Mouse (Mus musculus) lung, adult 2 months (tissue): ENCODE measurements around the gene Olfr224. TPM values are rescaled to one million over a fixed set of nuclear protein-coding genes. Genes with fewer than 3 reads are reported as not detected.

ENCODE experiments used
- DNase-seq: peaks from one replicate; pipeline ENCODE4 v3.0.0; 2022
- H3K4me1 ChIP-seq: fragments of 200-500 bp; 2 replicates; pipeline ENCODE4 v1.6.1; 2011; ENCODE audit warnings: low read length; ENCODE audit not compliant: control insufficient read depth, insufficient read depth
- H3K4me3 ChIP-seq: fragments of 200-500 bp; replicated peaks from 2 replicates; pipeline ENCODE3; 2011; ENCODE audit warnings: low read depth, mild to moderate bottlenecking, control low read depth, low read length; ENCODE audit errors: extremely low read depth
- CTCF ChIP-seq: fragments of 200-500 bp; IDR thresholded peaks from 2 replicates; pipeline ENCODE4 v1.5.1; 2011; ENCODE audit warnings: mild to moderate bottlenecking, low read length, control low read depth; ENCODE audit not compliant: insufficient read depth
- POLR2A ChIP-seq: fragments of 200-500 bp; IDR thresholded peaks from 2 replicates; pipeline ENCODE4 v1.6.1; 2011; ENCODE audit warnings: low read depth, mild to moderate bottlenecking, control low read depth, low read length, borderline replicate concordance; ENCODE audit errors: extremely low read depth
- WGBS: fragments of 180-500 bp; shearing (Covaris S2); methylation state at CpG from one replicate; pipeline ENCODE4 v1.1.7; 2018; 5-methylcytosine and 5-hydroxymethylcytosine counted together
- polyA plus RNA-seq: library from polyadenylated mRNA; depleted of rRNA; stranded (reverse); fragments of >200 nt; gene quantifications from 2 replicates; pipeline ENCODE4 v1.2.3, GENCODE M21; 2012; rRNA removed

Gene Olfr224
- polyA plus RNA-seq = 0.07 TPM in 1 of 2 replicates, not detected in the other

- Histone ChIP-seq H3K4me1 (no peaks in the 10 kb centered on the region), H3K4me3 (no peak within 1 kb of the TSS)
- no peak for TF ChIP-seq CTCF
- no peak for TF ChIP-seq POLR2A
- no peak for DNase-seq
- WGBS = 59% methylated on average over 5 of the region's 5 CpGs
These were observed at the start of gene Olfr224 for GRCm38 (mm10) chr11:58570405-58570804. Olfr224 (minus strand) TSS chr11:58570553.

- WGBS = 60% methylated on average over 6 of the region's 6 CpGs
- Histone ChIP-seq H3K4me3 (no peak overlapping the region), H3K4me1 (no peaks in the 10 kb centered on the region)
- DNase-seq = no peak
- TF ChIP-seq CTCF (no peak), POLR2A (no peak)
These were observed 48.4 kb upstream of the Olfr224 start for GRCm38 (mm10) chr11:58618793-58619192.

GRCm38 (mm10) chr11:58618369-58618768, 48.0 kb upstream of the Olfr224 start:
- Histone ChIP-seq H3K4me1 (no peaks in the 10 kb centered on the region), H3K4me3 (no peak overlapping the region)
- WGBS = 44% methylated on average over 3 of the region's 3 CpGs
- no peak for DNase-seq
- no peak for TF ChIP-seq POLR2A
- TF ChIP-seq CTCF = no peak

GRCm38 (mm10) chr11:58615975-58616374, 45.6 kb upstream of the Olfr224 start, which contains the start of gene 2210407C18Rik:
2210407C18Rik (minus strand) TSS chr11:58616075.
- Histone ChIP-seq H3K4me3 (no peak within 1 kb of the TSS), H3K4me1 (no peaks in the 10 kb centered on the region)
- TF ChIP-seq POLR2A (no peak), CTCF (no peak)
- WGBS = 86% methylated on average over 4 of the region's 4 CpGs
- no peak for DNase-seq

- no peaks in the 10 kb centered on the region for H3K4me1 ChIP-seq
- DNase-seq = no peak
- no peak overlapping the region for H3K4me3 ChIP-seq
- TF ChIP-seq CTCF (no peak), POLR2A (no peak)
These were observed 44.2 kb upstream of the Olfr224 start for GRCm38 (mm10) chr11:58614526-58614925.

GRCm38 (mm10) chr11:58613359-58613758, 43.0 kb upstream of the Olfr224 start:
- TF ChIP-seq CTCF (no peak), POLR2A (no peak)
- H3K4me1 ChIP-seq = no peaks in the 10 kb centered on the region
- DNase-seq = no peak
- 49% methylated on average over 3 of the region's 3 CpGs for WGBS
- no peak overlapping the region for H3K4me3 ChIP-seq

GRCm38 (mm10) chr11:58607030-58607429, 36.7 kb upstream of the Olfr224 start:
- WGBS = 68% methylated on average over 6 of the region's 6 CpGs
- DNase-seq = no peak
- TF ChIP-seq CTCF (no peak), POLR2A (no peak)
- Histone ChIP-seq H3K4me3 (no peak overlapping the region), H3K4me1 (no peaks in the 10 kb centered on the region)

- Histone ChIP-seq H3K4me1 (no peaks in the 10 kb centered on the region), H3K4me3 (no peak overlapping the region)
- DNase-seq = no peak
- TF ChIP-seq POLR2A (no peak), CTCF (no peak)
- 83% methylated on average over 12 of the region's 12 CpGs for WGBS
These were observed 36.0 kb upstream of the Olfr224 start for GRCm38 (mm10) chr11:58606177-58606919.

GRCm38 (mm10) chr11:58605228-58605627, 34.9 kb upstream of the Olfr224 start:
- DNase-seq = no peak
- 41% methylated on average over 3 of the region's 3 CpGs for WGBS
- no peak overlapping the region for H3K4me3 ChIP-seq
- no peak for TF ChIP-seq CTCF
- TF ChIP-seq POLR2A = no peak
- H3K4me1 ChIP-seq = no peaks in the 10 kb centered on the region

- Histone ChIP-seq H3K4me3 (no peak overlapping the region), H3K4me1 (no peaks in the 10 kb centered on the region)
- no peak for DNase-seq
- TF ChIP-seq POLR2A = no peak
- no peak for TF ChIP-seq CTCF
- 45% methylated on average over 2 of the region's 2 CpGs for WGBS
These were observed 34.3 kb upstream of the Olfr224 start for GRCm38 (mm10) chr11:58604688-58605087.
